Mouse (Mus musculus): ENCODE data around the gene Vstm5. TPM values are rescaled to one million over a fixed set of nuclear protein-coding genes. Genes with fewer than 3 reads are reported as not detected.

The Vstm5 gene
- total and polyA plus RNA-seq, 2 experiments, result 0.09 to 0.24 TPM

DNA sequence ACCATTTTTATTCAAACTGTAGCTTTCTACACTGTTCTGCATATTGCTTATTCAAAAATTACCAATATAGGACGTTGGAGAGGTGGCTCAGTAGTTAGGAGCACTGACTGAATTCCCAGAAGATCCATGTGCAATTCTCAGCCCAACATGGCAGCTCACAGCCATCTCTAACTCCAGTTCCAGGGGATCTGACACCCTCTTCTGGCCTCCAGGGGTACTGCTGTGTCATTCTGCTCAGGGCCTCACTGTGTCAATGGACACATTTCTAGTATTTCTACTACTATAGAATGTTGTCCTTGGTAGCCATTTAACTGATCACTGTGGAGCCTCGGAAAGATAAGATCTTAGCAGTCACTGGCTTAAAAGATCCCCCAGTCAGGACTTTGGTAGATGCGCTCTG, 46.6 kb downstream of the Vstm5 start:
- no peaks in the 10 kb centered on the region for H3K27me3 ChIP-seq (ENCODE audit: control insufficient read depth, insufficient read depth, low read length)
- H3K4me1 ChIP-seq (ENCODE audit: control insufficient read depth, insufficient read depth, low read length), result peaks cover 3% of the 10 kb centered on the region
- DNase-seq (ENCODE audit: extremely low read depth, low read depth, low spot score), result no peak
- TF ChIP-seq POLR2A (IDR thresholded peaks at IDR 0.05; ENCODE audit: extremely low read depth, insufficient read depth, low read length), result no peak
- TF ChIP-seq CTCF (IDR thresholded peaks at IDR 0.05; ENCODE audit: low read depth, low read length), result peak; percentile 53
- no peak overlapping the region for H3K27ac ChIP-seq (replicated peaks; ENCODE audit: insufficient read depth, low read depth, low read length)
- H3K4me3 ChIP-seq (ENCODE audit: insufficient read depth, low read depth, low read length), result no peak overlapping the region
- WGBS, result 84% methylated on average over 3 of the region's 3 CpGs
- no peak overlapping the region for H3K9ac ChIP-seq (ENCODE audit: low read depth, low read length)
- H3K79me2 ChIP-seq (ENCODE audit: control insufficient read depth, insufficient read depth, low read length), result no peaks in the 10 kb centered on the region
- peaks cover 41% of the 10 kb centered on the region for H3K36me3 ChIP-seq (ENCODE audit: control insufficient read depth, insufficient read depth, low read length)

DNA sequence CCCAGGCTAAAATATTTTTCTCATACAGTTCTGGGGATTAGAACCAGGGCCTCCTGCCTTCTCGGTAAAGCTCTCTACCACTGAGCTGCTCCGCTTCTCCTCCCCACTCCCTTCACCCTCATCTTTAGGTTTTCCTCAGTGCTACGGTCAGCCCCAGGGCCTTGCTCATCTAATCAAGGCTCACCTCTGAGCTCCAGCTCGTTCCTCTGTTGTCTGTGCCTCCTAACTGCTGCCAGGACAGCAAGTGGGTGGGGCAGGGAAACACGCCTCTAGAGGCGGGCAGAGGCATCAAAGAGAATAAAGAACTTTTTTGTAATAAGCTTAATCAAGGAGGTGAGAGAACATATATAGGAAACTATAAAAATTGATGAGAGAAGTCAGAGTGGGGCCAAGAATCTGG, 49.0 kb downstream of the Vstm5 start:
- Histone ChIP-seq H3K4me1 (ENCODE audit: control insufficient read depth, insufficient read depth, low read length) (no peaks in the 10 kb centered on the region), H3K4me3 (ENCODE audit: insufficient read depth, low read depth, low read length) (no peak overlapping the region), H3K27ac (replicated peaks; ENCODE audit: insufficient read depth, low read depth, low read length) (no peak overlapping the region), H3K36me3 (ENCODE audit: control insufficient read depth, insufficient read depth, low read length) (peaks cover 53% of the 10 kb centered on the region), H3K27me3 (ENCODE audit: control insufficient read depth, insufficient read depth, low read length) (no peaks in the 10 kb centered on the region), H3K79me2 (ENCODE audit: control insufficient read depth, insufficient read depth, low read length) (no peaks in the 10 kb centered on the region), H3K9ac (ENCODE audit: low read depth, low read length) (no peak overlapping the region)
- TF ChIP-seq CTCF (IDR thresholded peaks at IDR 0.05; ENCODE audit: low read depth, low read length), result no peak
- TF ChIP-seq POLR2A (IDR thresholded peaks at IDR 0.05; ENCODE audit: extremely low read depth, insufficient read depth, low read length), result no peak
- DNase-seq (ENCODE audit: extremely low read depth, low read depth, low spot score), result no peak
- WGBS, result 77% methylated on average over 6 of the region's 6 CpGs

GRCm38 (mm10) chr9:15288402-15288801, 49.6 kb downstream of the Vstm5 start:
- H3K36me3 ChIP-seq (ENCODE audit: control insufficient read depth, insufficient read depth, low read length), result peaks cover 59% of the 10 kb centered on the region
- WGBS, result 88% methylated on average over 3 of the region's 3 CpGs

GRCm38 (mm10) chr9:15289251-15289650, 50.4 kb downstream of the Vstm5 start:
- Histone ChIP-seq H3K9ac (ENCODE audit: low read depth, low read length) (no peak overlapping the region), H3K4me3 (ENCODE audit: insufficient read depth, low read depth, low read length) (no peak overlapping the region), H3K27me3 (ENCODE audit: control insufficient read depth, insufficient read depth, low read length) (no peaks in the 10 kb centered on the region), H3K27ac (replicated peaks; ENCODE audit: insufficient read depth, low read depth, low read length) (no peak overlapping the region), H3K36me3 (ENCODE audit: control insufficient read depth, insufficient read depth, low read length) (peaks cover 64% of the 10 kb centered on the region), H3K4me1 (ENCODE audit: control insufficient read depth, insufficient read depth, low read length) (no peaks in the 10 kb centered on the region), H3K79me2 (ENCODE audit: control insufficient read depth, insufficient read depth, low read length) (no peaks in the 10 kb centered on the region)
- no peak for DNase-seq (ENCODE audit: extremely low read depth, low read depth, low spot score)
- no peak for TF ChIP-seq CTCF (IDR thresholded peaks at IDR 0.05; ENCODE audit: low read depth, low read length)
- TF ChIP-seq POLR2A (IDR thresholded peaks at IDR 0.05; ENCODE audit: extremely low read depth, insufficient read depth, low read length), result no peak
- WGBS, result 83% methylated on average over 6 of the region's 6 CpGs

More at GRCm38 (mm10) chr9:15288402-15288801, 49.6 kb downstream of the Vstm5 start:
- H3K27ac ChIP-seq (replicated peaks; ENCODE audit: insufficient read depth, low read depth, low read length), result no peak overlapping the region
- no peak for DNase-seq (ENCODE audit: extremely low read depth, low read depth, low spot score)
- TF ChIP-seq POLR2A (IDR thresholded peaks at IDR 0.05; ENCODE audit: extremely low read depth, insufficient read depth, low read length) (no peak), CTCF (IDR thresholded peaks at IDR 0.05; ENCODE audit: low read depth, low read length) (no peak)
- no peaks in the 10 kb centered on the region for H3K4me1 ChIP-seq (ENCODE audit: control insufficient read depth, insufficient read depth, low read length)
- no peak overlapping the region for H3K9ac ChIP-seq (ENCODE audit: low read depth, low read length)
- H3K79me2 ChIP-seq (ENCODE audit: control insufficient read depth, insufficient read depth, low read length), result no peaks in the 10 kb centered on the region
- no peaks in the 10 kb centered on the region for H3K27me3 ChIP-seq (ENCODE audit: control insufficient read depth, insufficient read depth, low read length)
- no peak overlapping the region for H3K4me3 ChIP-seq (ENCODE audit: insufficient read depth, low read depth, low read length)

DNA sequence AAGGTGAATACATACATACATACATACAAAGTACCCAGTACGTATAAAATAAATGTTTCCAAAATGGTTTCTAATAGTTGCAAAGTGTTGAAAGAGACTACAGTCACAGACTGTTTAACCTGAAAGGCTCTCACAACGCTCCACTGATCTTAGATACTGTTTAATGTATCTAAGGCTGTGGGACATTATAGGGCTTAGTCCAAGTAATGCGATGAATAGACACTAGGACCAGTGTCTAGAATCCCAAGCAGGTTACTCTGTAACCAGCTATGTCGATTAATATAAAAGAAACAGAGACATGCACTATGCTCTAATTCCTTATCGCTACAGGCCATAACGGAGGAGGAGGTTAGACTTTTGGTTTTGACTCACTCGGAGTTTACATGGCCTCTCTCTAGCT, 58.3 kb downstream of the Vstm5 start:
- no peak overlapping the region for H3K9ac ChIP-seq (ENCODE audit: low read depth, low read length)
- TF ChIP-seq CTCF (IDR thresholded peaks at IDR 0.05; ENCODE audit: low read depth, low read length) (no peak), POLR2A (IDR thresholded peaks at IDR 0.05; ENCODE audit: extremely low read depth, insufficient read depth, low read length) (no peak)
- no peaks in the 10 kb centered on the region for H3K27me3 ChIP-seq (ENCODE audit: control insufficient read depth, insufficient read depth, low read length)
- peaks cover 35% of the 10 kb centered on the region for H3K36me3 ChIP-seq (ENCODE audit: control insufficient read depth, insufficient read depth, low read length)
- H3K4me1 ChIP-seq (ENCODE audit: control insufficient read depth, insufficient read depth, low read length), result peaks cover 5% of the 10 kb centered on the region; the same call in 1 of the 2 replicates
- H3K4me3 ChIP-seq (ENCODE audit: insufficient read depth, low read depth, low read length), result no peak overlapping the region
- DNase-seq (ENCODE audit: extremely low read depth, low read depth, low spot score), result peak; percentile 61
- H3K79me2 ChIP-seq (ENCODE audit: control insufficient read depth, insufficient read depth, low read length), result no peaks in the 10 kb centered on the region
- WGBS, result 55% methylated on average over 7 of the region's 7 CpGs
- H3K27ac ChIP-seq (replicated peaks; ENCODE audit: insufficient read depth, low read depth, low read length), result no peak overlapping the region

GRCm38 (mm10) chr9:15298451-15298850, 59.6 kb downstream of the Vstm5 start:
- Histone ChIP-seq H3K27me3 (ENCODE audit: control insufficient read depth, insufficient read depth, low read length) (no peaks in the 10 kb centered on the region), H3K79me2 (ENCODE audit: control insufficient read depth, insufficient read depth, low read length) (no peaks in the 10 kb centered on the region), H3K27ac (replicated peaks; ENCODE audit: insufficient read depth, low read depth, low read length) (no peak overlapping the region), H3K9ac (ENCODE audit: low read depth, low read length) (no peak overlapping the region), H3K4me1 (ENCODE audit: control insufficient read depth, insufficient read depth, low read length) (peaks cover 5% of the 10 kb centered on the region; the same call in 1 of the 2 replicates), H3K36me3 (ENCODE audit: control insufficient read depth, insufficient read depth, low read length) (peaks cover 25% of the 10 kb centered on the region), H3K4me3 (ENCODE audit: insufficient read depth, low read depth, low read length) (no peak overlapping the region)
- WGBS, result 72% methylated on average over 2 of the region's 2 CpGs
- TF ChIP-seq CTCF (IDR thresholded peaks at IDR 0.05; ENCODE audit: low read depth, low read length), result no peak
- TF ChIP-seq POLR2A (IDR thresholded peaks at IDR 0.05; ENCODE audit: extremely low read depth, insufficient read depth, low read length), result no peak
- no peak for DNase-seq (ENCODE audit: extremely low read depth, low read depth, low spot score)
